Mouse (Mus musculus) limb, embryonic 14.5 days (tissue): ENCODE measurements around the gene Sgf29. TPM values are rescaled to one million over a fixed set of nuclear protein-coding genes. Genes with fewer than 3 reads are reported as not detected.

Experiments used
- ATAC-seq: fragments of 200-750 bp; cut with Nextera tagmentation; 2 replicates; pipeline ENCODE4 v1.8.0; 2017; ENCODE audit warnings: low read depth, moderate number of reproducible peaks, moderate TSS enrichment; ENCODE audit not compliant: low FRiP score
- DNase-seq: peaks from one replicate; pipeline ENCODE4 v3.0.0-alpha.2; 2015; ENCODE audit warnings: low spot score
- H3K27ac ChIP-seq: fragments of 300-500 bp; sonication (generic); replicated peaks from 2 replicates; pipeline ENCODE4 v1.5.1; 2014; ENCODE audit warnings: low read depth, mild to moderate bottlenecking, low read length, moderate library complexity, mixed read lengths
- H3K27me3 ChIP-seq: fragments of 300-500 bp; sonication (generic); 2 replicates; pipeline ENCODE4 v1.6.1; 2014; ENCODE audit warnings: low read length, mixed read lengths; ENCODE audit not compliant: control insufficient read depth, insufficient read depth
- H3K36me3 ChIP-seq: fragments of 300-500 bp; sonication (generic); 2 replicates; pipeline ENCODE4 v1.6.1; 2014; ENCODE audit warnings: mild to moderate bottlenecking, low read length, moderate library complexity, mixed read lengths; ENCODE audit not compliant: control insufficient read depth, insufficient read depth
- H3K4me1 ChIP-seq: fragments of 300-500 bp; sonication (generic); 2 replicates; pipeline ENCODE4 v1.6.1; 2014; ENCODE audit warnings: antibody characterized with exemption, low read length, mixed read lengths; ENCODE audit not compliant: control insufficient read depth, insufficient read depth
- H3K4me2 ChIP-seq: fragments of 300-500 bp; sonication (generic); replicated peaks from 2 replicates; pipeline ENCODE4 v1.6.1; 2014; ENCODE audit warnings: low read depth, mild to moderate bottlenecking, low read length, moderate library complexity; ENCODE audit not compliant: severe bottlenecking
- H3K4me3 ChIP-seq: fragments of 300-500 bp; sonication (generic); replicated peaks from 2 replicates; pipeline ENCODE4 v1.5.1; 2014; ENCODE audit warnings: low read length
- H3K9ac ChIP-seq: fragments of 300-500 bp; sonication (generic); 2 replicates; pipeline ENCODE4 v1.6.1; 2014; ENCODE audit warnings: mild to moderate bottlenecking, low read depth, low read length, moderate library complexity; ENCODE audit not compliant: severe bottlenecking
- H3K9me3 ChIP-seq: fragments of 300-500 bp; sonication (generic); 2 replicates; pipeline ENCODE4 v1.6.1; 2016; ENCODE audit warnings: low read length; ENCODE audit not compliant: control insufficient read depth
- POLR2A ChIP-seq: fragments of 200-500 bp; IDR thresholded peaks from 2 replicates; pipeline ENCODE4 v1.8.0; 2012; ENCODE audit warnings: inconsistent platforms, mild to moderate bottlenecking, moderate library complexity, borderline replicate concordance; ENCODE audit not compliant: insufficient read depth, insufficient read length; ENCODE audit errors: extremely low read depth
- WGBS: fragments of 180-500 bp; shearing (Covaris S2); extraction: QIAGEN DNeasy Blood & Tissue Kit; methylation state at CpG from one replicate; pipeline ENCODE4 v1.1.7; 2014; 5-methylcytosine and 5-hydroxymethylcytosine counted together
- polyA plus RNA-seq, 2 experiments: library from polyadenylated mRNA; depleted of rRNA in 1 of 2; stranded (reverse) in 1 of 2; unstranded in 1 of 2; fragments of >200 nt; fragmentation: Nextera tagmentation in 1 of 2; extraction: Ambion mirVana in 1 of 2; gene quantifications; 2 replicates each; pipeline versions ENCODE4 v1.2.1 to v1.2.3; 2012 to 2014

The Sgf29 gene
- polyA plus RNA-seq, 2 experiments: 49.8 to 56.0 TPM

- DNase-seq (no peak), ATAC-seq (no peak)
- 87% methylated on average over 5 of the region's 5 CpGs for WGBS
- no peak for TF ChIP-seq POLR2A
- Histone ChIP-seq H3K4me2 (no peak overlapping the region), H3K36me3 (no peaks in the 10 kb centered on the region), H3K27me3 (no peaks in the 10 kb centered on the region), H3K27ac (no peak overlapping the region), H3K4me3 (no peak overlapping the region), H3K4me1 (no peaks in the 10 kb centered on the region), H3K9ac (no peak overlapping the region), H3K9me3 (no peaks in the 10 kb centered on the region)
Observed at GRCm38 (mm10) chr7:126607796-126608195, 41.3 kb upstream of the Sgf29 start.

DNA sequence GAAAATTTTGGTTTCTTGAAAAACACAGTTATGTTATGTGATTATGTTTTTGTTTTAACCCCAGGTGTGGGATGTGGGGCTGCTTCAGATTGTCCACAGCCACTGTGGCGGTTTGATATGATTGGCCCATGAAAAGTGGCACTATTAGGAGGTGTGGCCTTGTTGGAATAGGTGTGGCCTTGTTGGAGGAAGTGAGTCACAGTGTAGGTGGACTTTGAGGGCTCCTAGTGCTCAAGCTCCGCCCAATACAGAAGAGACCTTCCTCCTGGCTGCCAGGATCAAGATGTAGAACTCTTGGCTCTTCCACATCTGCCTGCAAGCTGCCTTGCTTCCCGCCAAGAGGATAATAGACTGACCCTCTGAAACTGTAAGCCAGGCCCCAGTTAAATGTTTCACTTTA, 36.4 kb upstream of the Sgf29 start:
- DNase-seq (no peak), ATAC-seq (no peak)
- TF ChIP-seq POLR2A: no peak
- no peak overlapping the region for H3K9ac ChIP-seq
- no peaks in the 10 kb centered on the region for H3K36me3 ChIP-seq
- no peaks in the 10 kb centered on the region for H3K4me1 ChIP-seq
- H3K4me2 ChIP-seq: no peak overlapping the region
- no peaks in the 10 kb centered on the region for H3K27me3 ChIP-seq
- H3K4me3 ChIP-seq: no peak overlapping the region
- no peaks in the 10 kb centered on the region for H3K9me3 ChIP-seq
- 82% methylated on average over 3 of the region's 3 CpGs for WGBS
- H3K27ac ChIP-seq: no peak overlapping the region

GRCm38 (mm10) chr7:126616707-126617106, 32.4 kb upstream of the Sgf29 start:
- WGBS: 66% methylated on average over 3 of the region's 3 CpGs
- Histone ChIP-seq H3K36me3 (no peaks in the 10 kb centered on the region), H3K9ac (no peak overlapping the region), H3K4me3 (no peak overlapping the region), H3K27me3 (no peaks in the 10 kb centered on the region), H3K4me2 (no peak overlapping the region), H3K4me1 (no peaks in the 10 kb centered on the region), H3K9me3 (no peaks in the 10 kb centered on the region), H3K27ac (no peak overlapping the region)
- ATAC-seq: no peak
- no peak for TF ChIP-seq POLR2A
- DNase-seq: no peak

GRCm38 (mm10) chr7:126619559-126620275, 29.4 kb upstream of the Sgf29 start:
- H3K9ac ChIP-seq: no peak overlapping the region
- ATAC-seq: no peak
- no peak for DNase-seq
- no peaks in the 10 kb centered on the region for H3K27me3 ChIP-seq
- TF ChIP-seq POLR2A: no peak
- no peaks in the 10 kb centered on the region for H3K36me3 ChIP-seq
- WGBS: 71% methylated on average over 10 of the region's 10 CpGs
- no peaks in the 10 kb centered on the region for H3K4me1 ChIP-seq
- no peaks in the 10 kb centered on the region for H3K9me3 ChIP-seq
- H3K4me2 ChIP-seq: no peak overlapping the region
- no peak overlapping the region for H3K4me3 ChIP-seq
- no peak overlapping the region for H3K27ac ChIP-seq

GRCm38 (mm10) chr7:126621452-126622359, 27.4 kb upstream of the Sgf29 start:
- TF ChIP-seq POLR2A: no peak
- no peak for DNase-seq
- 61% methylated on average over 9 of the region's 9 CpGs for WGBS

More at GRCm38 (mm10) chr7:126621452-126622359, 27.4 kb upstream of the Sgf29 start:
- Histone ChIP-seq H3K27ac (no peak overlapping the region), H3K4me3 (no peak overlapping the region), H3K4me1 (no peaks in the 10 kb centered on the region), H3K9ac (no peak overlapping the region), H3K36me3 (no peaks in the 10 kb centered on the region), H3K4me2 (no peak overlapping the region), H3K27me3 (no peaks in the 10 kb centered on the region), H3K9me3 (no peaks in the 10 kb centered on the region)
- no peak for ATAC-seq
